Mouse (Mus musculus) lung, postnatal 0 days (tissue): ENCODE results near the gene Tmed1. TPM values are rescaled to one million over a fixed set of nuclear protein-coding genes. Genes with fewer than 3 reads are reported as not detected.
"Not testable (repeated sequence)": the region's sequence is repeated elsewhere in the genome, so short reads cannot be mapped to it uniquely, and the experiment has no call there.

ENCODE experiments used
- ATAC-seq: fragments of 200-750 bp; cut with Nextera tagmentation; 2 replicates; pipeline ENCODE4 v1.8.0; 2017; ENCODE audit warnings: moderate library complexity
- DNase-seq: peaks from one replicate; pipeline ENCODE4 v3.0.0-alpha.2; 2016; ENCODE audit warnings: low spot score
- H3K27ac ChIP-seq: fragments of 300-500 bp; sonication (generic); 2 replicates; pipeline ENCODE4 v1.5.1; 2014; ENCODE audit warnings: antibody characterized with exemption, mild to moderate bottlenecking, low read length, mixed read lengths
- H3K27me3 ChIP-seq: fragments of 300-500 bp; sonication (generic); replicated peaks from 2 replicates; pipeline ENCODE4 v1.6.1; 2014; ENCODE audit warnings: low read length, mixed read lengths; ENCODE audit not compliant: insufficient read depth
- H3K36me3 ChIP-seq: fragments of 300-500 bp; sonication (generic); 2 replicates; pipeline ENCODE4 v1.6.1; 2014; ENCODE audit warnings: low read length, mixed read lengths; ENCODE audit not compliant: insufficient read depth
- H3K4me1 ChIP-seq: fragments of 300-500 bp; sonication (generic); 2 replicates; pipeline ENCODE4 v1.6.1; 2014; ENCODE audit warnings: antibody characterized with exemption, low read depth, low read length, mixed read lengths; ENCODE audit not compliant: insufficient read depth
- H3K4me2 ChIP-seq: fragments of 300-500 bp; sonication (generic); replicated peaks from 2 replicates; pipeline ENCODE4 v1.6.1; 2014; ENCODE audit warnings: low read depth, mild to moderate bottlenecking, low read length, moderate library complexity, mixed read lengths
- H3K4me3 ChIP-seq: fragments of 300-500 bp; sonication (generic); 2 replicates; pipeline ENCODE4 v1.5.1; 2014; ENCODE audit warnings: low read depth, low read length
- H3K9ac ChIP-seq: fragments of 300-500 bp; sonication (generic); replicated peaks from 2 replicates; pipeline ENCODE4 v1.6.1; 2014; ENCODE audit warnings: low read depth, mild to moderate bottlenecking
- H3K9me3 ChIP-seq: fragments of 300-500 bp; sonication (generic); 2 replicates; pipeline ENCODE4 v1.6.1; 2016; ENCODE audit warnings: low read length, mixed read lengths
- CTCF ChIP-seq: IDR thresholded peaks from 2 replicates; pipeline ENCODE4 v1.5.1; 2016; ENCODE audit warnings: antibody characterized with exemption, mild to moderate bottlenecking
- EP300 ChIP-seq: IDR thresholded peaks from 2 replicates; pipeline ENCODE4 v1.6.1; 2016; ENCODE audit warnings: antibody characterized with exemption, mild to moderate bottlenecking, control low read depth
- WGBS: fragments of 180-500 bp; shearing (Covaris S2); extraction: QIAGEN DNeasy Blood & Tissue Kit; methylation state at CpG from one replicate; pipeline ENCODE4 v1.1.7; 2014; 5-methylcytosine and 5-hydroxymethylcytosine counted together
- polyA plus RNA-seq: library from polyadenylated mRNA; unstranded; fragments of >200 nt; fragmentation: Nextera tagmentation; extraction: Ambion mirVana; gene quantifications from 2 replicates; pipeline ENCODE4 v1.2.1, GENCODE M21; 2015

The Tmed1 gene
- polyA plus RNA-seq, 1 experiment from 2014 or later, result 71.3 TPM

- Histone ChIP-seq H3K9me3 (no peaks in the 10 kb centered on the region), H3K9ac (peak overlapping the region; percentile 34; the same call in 1 of the 2 replicates), H3K27ac (peak overlapping the region; percentile 95), H3K4me2 (peak overlapping the region; percentile 87), H3K4me1 (peaks cover 4% of the 10 kb centered on the region; the same call in 1 of the 2 replicates), H3K27me3 (no peaks in the 10 kb centered on the region), H3K36me3 (no peaks in the 10 kb centered on the region), H3K4me3 (peak overlapping the region; percentile 58)
- WGBS, result 15% methylated on average over 9 of the region's 9 CpGs
- no peak for DNase-seq
- TF ChIP-seq EP300, result no peak
- peak; percentile 29 for TF ChIP-seq CTCF
- ATAC-seq, result peak; percentile 64
Observed at GRCm38 (mm10) chr9:21545351-21545915, 35.4 kb upstream of the Tmed1 start.

- not testable (repeated sequence) for H3K4me1 ChIP-seq, H3K36me3 ChIP-seq, H3K9me3 ChIP-seq, H3K27ac ChIP-seq, DNase-seq, H3K9ac ChIP-seq, H3K27me3 ChIP-seq, ATAC-seq, H3K4me3 ChIP-seq, H3K4me2 ChIP-seq
- 72% methylated on average over 2 of the region's 2 CpGs for WGBS
Observed at GRCm38 (mm10) chr9:21542001-21542400, 31.9 kb upstream of the Tmed1 start.

GRCm38 (mm10) chr9:21539981-21540753 lies 30.1 kb upstream of the Tmed1 start:
- ATAC-seq (peak; percentile 32; the same call in 1 of the 2 replicates), DNase-seq (peak; percentile 22)
- no peak overlapping the region for H3K4me3 ChIP-seq
- H3K36me3 ChIP-seq, result no peaks in the 10 kb centered on the region
- no peaks in the 10 kb centered on the region for H3K9me3 ChIP-seq
- H3K27me3 ChIP-seq, result no peaks in the 10 kb centered on the region
- H3K4me2 ChIP-seq, result no peak overlapping the region
- no peak overlapping the region for H3K9ac ChIP-seq
- 60% methylated on average over 7 of the region's 7 CpGs for WGBS
- H3K4me1 ChIP-seq, result no peaks in the 10 kb centered on the region
- TF ChIP-seq CTCF (no peak), EP300 (no peak)
- H3K27ac ChIP-seq, result no peak overlapping the region

- ATAC-seq, result no peak
- Histone ChIP-seq H3K27ac (no peak overlapping the region), H3K27me3 (no peaks in the 10 kb centered on the region), H3K9ac (no peak overlapping the region), H3K4me2 (no peak overlapping the region), H3K9me3 (no peaks in the 10 kb centered on the region), H3K4me1 (no peaks in the 10 kb centered on the region), H3K4me3 (no peak overlapping the region), H3K36me3 (no peaks in the 10 kb centered on the region)
- WGBS, result 70% methylated on average over 4 of the region's 4 CpGs
- TF ChIP-seq CTCF, result no peak
- TF ChIP-seq EP300, result no peak
- no peak for DNase-seq
Observed at GRCm38 (mm10) chr9:21537009-21537408, 27.0 kb upstream of the Tmed1 start.

GRCm38 (mm10) chr9:21536501-21536900 lies 26.4 kb upstream of the Tmed1 start:
- DNase-seq (no peak), ATAC-seq (no peak)
- Histone ChIP-seq H3K27ac (no peak overlapping the region), H3K4me1 (no peaks in the 10 kb centered on the region), H3K36me3 (no peaks in the 10 kb centered on the region), H3K4me3 (no peak overlapping the region), H3K9ac (no peak overlapping the region), H3K27me3 (no peaks in the 10 kb centered on the region), H3K9me3 (no peaks in the 10 kb centered on the region), H3K4me2 (no peak overlapping the region)
- no peak for TF ChIP-seq CTCF
- TF ChIP-seq EP300, result no peak
- WGBS, result 87% methylated on average over 14 of the region's 14 CpGs

- no peak overlapping the region for H3K4me2 ChIP-seq
- ATAC-seq (no peak; the same call in 1 of the 2 replicates), DNase-seq (peak; percentile 19)
- no peaks in the 10 kb centered on the region for H3K36me3 ChIP-seq
- no peaks in the 10 kb centered on the region for H3K4me1 ChIP-seq
- no peaks in the 10 kb centered on the region for H3K27me3 ChIP-seq
- H3K9me3 ChIP-seq, result no peaks in the 10 kb centered on the region
- TF ChIP-seq CTCF, result no peak
- TF ChIP-seq EP300, result no peak
- H3K27ac ChIP-seq, result no peak overlapping the region
- H3K4me3 ChIP-seq, result no peak overlapping the region
- no peak overlapping the region for H3K9ac ChIP-seq
- 55% methylated on average over 1 of the region's 1 CpGs for WGBS
Observed at GRCm38 (mm10) chr9:21527917-21528324, 17.9 kb upstream of the Tmed1 start.
